Mouse (Mus musculus) mesoderm, embryonic 11.5 days (tissue): ENCODE measurements around the gene Cldn2.
"Not testable (repeated sequence)": the region's sequence is repeated elsewhere in the genome, so short reads cannot be mapped to it uniquely, and the experiment has no call there.

Source experiments
- DNase-seq: peaks from one replicate; pipeline ENCODE4 v3.0.0-alpha.2; 2012; ENCODE audit warnings: low read depth, low spot score

Cldn2 gene

DNA sequence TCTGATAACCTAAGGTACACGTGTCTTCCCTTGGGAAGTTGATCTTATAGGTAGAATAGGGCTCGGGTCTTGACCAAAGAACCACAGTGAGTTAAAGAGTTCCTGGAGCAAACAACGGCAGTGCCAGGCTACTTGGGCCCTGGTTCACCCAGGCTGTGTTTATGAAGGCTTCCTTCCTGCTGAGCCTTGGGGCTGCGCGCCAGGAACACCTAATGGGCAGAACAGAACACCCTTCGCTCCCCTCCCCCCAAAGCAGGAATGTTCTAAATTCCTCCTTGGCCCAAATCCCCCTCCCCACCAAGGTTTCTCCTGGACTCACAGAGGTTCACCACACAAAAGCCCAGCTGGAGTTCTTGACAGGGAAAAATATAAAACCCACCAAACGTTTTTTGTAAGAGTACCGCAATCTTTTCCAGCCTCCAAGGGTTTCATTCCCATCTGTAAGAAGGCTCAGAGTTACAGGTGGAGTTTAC is at the start of gene Cldn2:
Gene Cldn2 (plus strand): TSS at position 423 of the 473 bp plus-strand sequence.
- no peak for DNase-seq

DNA sequence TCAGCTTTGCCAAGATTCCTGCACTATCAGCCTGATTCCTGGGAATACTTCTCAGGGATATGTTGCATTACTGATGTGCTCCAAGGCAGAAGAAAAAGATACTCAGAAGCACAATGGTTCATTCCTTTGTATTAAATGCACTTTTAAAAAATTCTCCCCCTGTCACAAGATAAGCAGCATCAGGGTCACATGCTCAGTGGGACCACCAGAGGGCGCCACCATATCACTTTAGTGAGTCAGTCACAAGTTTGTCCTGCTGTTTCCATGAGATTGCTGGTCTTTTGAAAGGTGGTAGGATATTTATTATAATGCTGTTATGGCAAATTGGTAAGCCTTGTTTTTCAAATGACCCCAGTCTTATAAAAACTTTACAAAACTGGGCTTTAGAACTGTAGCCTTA is 48.8 kb upstream of the Cldn2 start:
- peak; percentile 48 for DNase-seq

DNA sequence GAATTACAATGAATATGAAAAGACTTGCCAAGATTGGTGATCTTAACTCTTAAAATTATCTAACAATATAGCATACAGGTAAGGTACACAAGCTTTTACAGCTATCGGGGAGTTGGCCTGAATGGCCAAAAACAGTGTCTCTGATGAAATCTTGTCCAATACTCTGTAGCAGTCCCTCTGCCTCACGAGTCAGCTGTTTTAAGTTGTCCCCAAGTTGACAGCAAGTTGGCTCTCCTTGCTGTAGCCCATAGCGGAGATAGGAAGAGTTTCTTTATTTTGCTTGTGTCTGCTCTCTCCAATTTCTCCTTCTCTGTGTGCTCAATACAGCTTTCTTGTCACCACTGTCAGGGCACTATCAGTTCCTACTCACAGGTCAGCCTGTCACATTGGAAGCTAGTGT is 42.0 kb upstream of the Cldn2 start:
- DNase-seq = not testable (repeated sequence)

DNA sequence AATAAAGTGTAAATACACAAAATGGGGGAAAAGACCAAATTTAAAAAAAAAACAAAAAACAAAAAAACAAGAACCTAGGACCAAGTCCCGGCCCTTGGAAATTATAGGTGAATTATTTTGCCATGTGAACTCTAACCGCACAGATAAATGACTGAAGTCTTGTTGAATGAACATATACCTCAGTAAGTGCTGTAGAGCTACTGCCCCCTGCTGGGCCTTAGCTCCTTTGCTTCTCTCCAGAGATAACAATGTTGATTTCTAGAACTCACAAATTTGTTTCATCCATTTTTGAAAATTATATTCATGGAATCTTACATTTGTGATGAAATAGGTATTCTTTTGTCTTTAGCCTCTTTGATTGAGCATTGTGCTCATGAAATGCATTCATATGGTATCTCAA is 38.1 kb upstream of the Cldn2 start:
- no peak for DNase-seq

DNA sequence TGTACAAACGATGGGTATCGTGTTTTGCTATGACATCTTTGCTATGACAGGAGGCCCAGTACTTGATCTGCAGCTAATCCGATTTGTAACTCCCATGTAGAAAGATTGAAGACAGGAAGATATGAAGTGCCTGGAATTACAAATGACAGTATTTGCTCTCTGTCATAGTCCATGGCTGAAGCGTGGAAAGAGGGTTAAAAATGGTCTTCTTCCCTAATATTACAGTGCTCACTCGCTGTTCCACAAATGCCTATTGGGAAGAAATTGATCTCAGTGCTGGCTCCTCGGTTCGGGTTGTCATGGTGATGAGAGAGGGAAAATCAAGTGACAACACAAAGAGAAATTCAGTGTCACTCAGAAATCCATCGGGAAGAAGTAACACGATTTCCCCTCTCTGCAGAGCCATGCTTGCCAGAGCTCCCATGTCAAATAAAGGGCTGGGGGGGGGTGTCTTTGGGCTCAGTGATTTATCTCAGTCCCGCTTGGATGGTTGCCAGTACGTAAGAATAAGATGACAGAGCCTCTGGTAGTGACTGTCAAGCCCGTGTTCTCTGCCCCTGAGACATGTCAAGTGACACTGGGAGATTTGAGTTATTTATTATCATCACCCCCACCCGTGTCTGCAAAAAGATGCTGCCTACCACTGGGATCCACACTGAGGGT is 30.5 kb upstream of the Cldn2 start:
- DNase-seq = no peak

DNA sequence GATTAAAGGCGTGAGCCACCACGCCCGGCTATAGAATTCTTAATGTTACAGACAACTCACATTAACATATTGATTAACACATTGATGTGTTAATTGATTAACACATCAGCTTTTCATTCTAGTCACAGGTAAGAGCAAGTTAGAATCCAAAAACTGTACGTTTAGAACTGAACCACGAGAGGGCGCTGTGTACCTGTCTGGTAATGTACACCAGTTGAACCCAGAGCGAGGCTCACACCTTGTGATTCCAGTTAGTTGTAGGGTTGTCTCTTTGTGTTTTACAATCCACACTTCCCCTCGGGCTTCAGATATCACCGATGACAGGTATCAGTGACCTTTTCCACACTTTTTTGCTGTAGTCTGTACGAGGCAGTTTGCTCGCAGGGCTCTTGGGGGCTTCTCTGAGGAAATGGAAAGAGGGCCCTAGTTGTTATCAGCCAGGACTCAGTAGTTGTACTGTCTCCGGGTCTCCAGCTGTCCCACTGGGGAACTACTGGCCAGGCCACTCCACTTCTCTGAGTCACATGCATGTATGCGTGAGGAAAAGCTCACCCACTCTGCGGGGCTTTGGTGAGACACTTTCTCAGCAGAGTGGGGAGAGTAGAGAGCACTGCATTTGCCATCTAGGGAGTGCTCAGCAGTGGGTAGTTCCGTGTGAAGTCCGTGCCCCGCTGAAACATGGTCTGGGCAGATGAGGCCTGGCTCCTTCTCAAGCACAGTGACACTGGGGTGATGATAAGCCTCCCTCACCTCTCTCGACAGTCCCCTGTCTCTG is 26.1 kb upstream of the Cldn2 start:
- DNase-seq = peak; percentile 58

DNA sequence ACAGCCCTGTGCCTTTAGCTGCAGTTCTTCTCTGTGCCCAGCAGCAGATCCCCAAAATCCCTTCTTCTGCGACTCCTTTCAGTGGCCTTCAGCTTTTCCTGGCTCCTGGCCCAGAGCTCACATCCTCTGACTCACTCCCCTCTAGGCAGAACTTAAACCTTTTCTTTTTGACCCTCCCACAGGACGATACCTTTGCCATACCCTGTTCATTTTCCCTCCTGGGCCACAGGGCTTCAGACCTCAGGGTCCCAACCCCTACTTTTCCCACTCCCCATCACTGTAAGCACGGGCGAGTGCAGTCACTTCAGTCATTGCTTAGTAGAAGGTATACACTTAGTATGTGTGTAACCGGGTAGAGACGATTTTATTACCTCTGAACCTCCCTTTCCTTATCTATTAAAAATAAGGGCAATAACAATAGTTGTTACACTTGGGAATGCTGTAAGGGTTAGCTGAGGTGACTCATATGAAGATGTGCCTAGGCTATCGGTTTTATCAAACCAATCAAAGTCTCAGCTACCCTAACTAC is 25.5 kb upstream of the Cldn2 start:
- DNase-seq = no peak

DNA sequence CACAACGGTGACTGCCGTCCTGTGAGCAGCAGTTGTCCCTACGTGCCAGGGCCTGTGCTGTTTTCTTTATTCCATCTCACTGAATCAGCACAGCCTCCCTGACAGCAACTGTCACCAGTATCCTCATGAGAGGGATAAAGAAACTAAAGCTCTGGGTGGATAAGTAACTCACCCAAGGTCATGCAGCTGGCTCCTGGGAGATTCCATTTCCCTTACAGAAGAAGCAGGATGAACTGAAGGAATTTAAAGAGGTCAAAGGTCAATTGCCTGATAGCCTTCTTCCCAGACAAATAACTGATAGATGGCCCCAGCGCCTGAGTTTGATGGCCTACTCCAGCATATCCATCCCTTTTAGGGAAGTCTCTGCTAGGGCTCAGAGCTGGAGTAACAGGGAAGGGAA is 23.3 kb upstream of the Cldn2 start:
- peak; percentile 53 for DNase-seq

DNA sequence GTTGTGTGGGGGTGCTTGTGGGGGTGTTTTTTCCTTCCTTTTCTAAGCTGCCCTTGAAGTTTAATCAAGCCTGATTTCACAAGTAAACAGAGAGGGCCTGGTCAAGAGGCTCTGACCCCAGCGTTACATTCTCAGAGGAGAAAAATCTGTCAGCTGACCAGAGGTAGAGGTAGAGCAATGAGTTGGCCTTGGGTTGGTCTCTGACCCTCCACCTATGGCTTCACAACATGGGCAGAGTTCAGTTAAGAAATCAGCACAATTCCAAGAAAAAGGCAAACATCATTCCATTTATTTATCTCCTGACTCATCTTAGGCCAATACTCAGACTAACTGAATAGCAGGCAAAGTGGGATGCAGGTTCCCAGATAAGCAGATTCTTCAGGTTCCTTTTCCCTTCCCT is 21.7 kb upstream of the Cldn2 start:
- no peak for DNase-seq

DNA sequence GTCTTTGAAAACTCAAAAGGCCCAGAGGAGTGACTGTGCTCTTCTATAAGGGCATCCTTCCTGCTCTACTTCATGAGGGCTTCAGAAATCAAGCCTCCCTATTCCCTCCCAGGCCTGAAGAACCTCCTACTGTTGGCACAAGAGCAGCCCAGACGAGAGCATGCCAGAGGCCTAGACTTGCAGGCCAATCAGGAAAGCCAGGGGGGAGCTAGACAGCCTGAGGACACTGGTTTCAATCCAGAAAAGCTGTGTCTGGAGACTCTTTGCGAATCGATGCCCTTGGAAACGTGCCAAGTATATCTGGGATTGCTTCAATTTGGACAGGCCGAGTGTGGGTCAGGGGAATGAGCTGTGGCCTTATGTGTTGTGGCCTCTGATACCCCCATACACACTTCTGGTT is 21.2 kb upstream of the Cldn2 start:
- no peak for DNase-seq

DNA sequence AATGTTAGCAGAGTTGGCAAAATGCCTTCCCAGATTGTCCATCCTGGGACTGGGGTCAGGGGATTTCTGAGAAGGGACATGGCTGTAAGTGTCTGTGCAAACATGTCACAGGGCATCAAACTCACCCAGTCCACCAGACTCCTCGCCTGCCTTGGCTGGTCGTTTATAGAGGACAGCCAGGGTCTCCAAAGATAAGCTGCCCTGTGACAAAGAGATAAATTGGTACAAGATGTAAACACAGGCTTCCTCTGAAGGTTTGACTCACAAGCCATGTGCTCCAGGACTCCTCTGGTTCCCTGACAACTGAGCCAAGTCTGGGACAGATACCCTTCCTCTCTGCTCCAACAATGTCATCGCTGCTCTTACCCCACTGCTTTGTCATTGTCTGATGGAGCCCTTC is 19.6 kb upstream of the Cldn2 start:
- no peak for DNase-seq

DNA sequence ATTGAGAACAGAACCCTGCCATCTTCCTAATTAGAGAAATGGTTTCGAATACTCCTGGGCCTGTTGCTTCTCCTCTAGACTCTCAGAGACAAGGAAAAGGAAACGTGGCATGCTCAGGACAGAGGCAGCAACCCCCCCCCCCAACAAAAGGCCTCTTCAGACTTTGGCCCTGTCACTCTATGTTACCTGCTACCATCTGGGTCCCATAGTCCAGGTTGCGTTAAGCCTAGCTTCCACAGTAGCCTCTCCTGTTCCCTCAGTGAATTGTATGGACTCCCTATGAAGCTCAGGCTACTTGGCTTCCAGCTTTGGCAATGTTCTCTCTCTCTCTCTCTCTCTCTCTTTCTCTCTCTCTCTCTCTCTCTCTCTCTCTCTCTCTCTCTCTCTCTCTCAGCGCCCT is 19.1 kb upstream of the Cldn2 start:
- no peak for DNase-seq

DNA sequence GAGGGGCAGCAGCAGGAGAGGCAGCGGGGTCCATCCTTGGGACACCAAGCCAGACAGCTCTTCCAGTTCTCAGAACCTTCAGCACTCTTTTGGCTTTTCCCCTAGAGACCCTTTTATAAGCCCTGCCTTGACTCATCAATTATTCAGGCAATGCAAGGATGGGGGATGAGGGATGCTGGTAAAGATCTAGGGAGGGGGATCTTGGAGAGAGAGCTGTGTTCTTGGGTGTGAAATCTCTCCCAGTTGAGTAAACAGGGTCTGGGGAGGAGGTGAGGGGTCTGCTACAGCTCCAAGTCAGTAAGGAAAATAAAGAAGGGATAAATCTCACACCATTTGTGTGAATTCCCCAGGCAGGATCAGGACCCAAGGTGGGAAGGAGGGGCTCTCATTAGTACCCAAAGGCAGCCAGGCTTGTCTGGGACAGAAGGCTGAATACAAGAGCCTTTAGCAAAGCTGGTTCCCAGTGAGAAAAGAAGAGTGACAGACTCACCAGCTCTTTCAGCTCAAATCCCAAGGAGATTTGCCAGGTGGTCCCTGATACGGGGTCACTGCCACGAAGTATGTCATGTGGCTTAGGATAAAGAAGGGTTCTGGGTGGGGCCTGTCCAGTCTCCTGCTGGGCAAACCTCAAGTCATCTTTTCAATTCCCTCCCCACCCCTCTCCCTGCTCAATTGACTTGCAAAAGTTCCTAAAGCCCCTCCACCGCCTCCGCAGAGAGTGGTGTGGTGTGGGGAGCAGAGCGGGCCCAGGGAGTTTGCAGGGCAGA is 18.2 kb upstream of the Cldn2 start, which contains the start of gene Ripply1:
Gene Ripply1 (minus strand): TSS at position 76 of the 767 bp plus-strand sequence.
- peak; percentile 15 for DNase-seq

DNA sequence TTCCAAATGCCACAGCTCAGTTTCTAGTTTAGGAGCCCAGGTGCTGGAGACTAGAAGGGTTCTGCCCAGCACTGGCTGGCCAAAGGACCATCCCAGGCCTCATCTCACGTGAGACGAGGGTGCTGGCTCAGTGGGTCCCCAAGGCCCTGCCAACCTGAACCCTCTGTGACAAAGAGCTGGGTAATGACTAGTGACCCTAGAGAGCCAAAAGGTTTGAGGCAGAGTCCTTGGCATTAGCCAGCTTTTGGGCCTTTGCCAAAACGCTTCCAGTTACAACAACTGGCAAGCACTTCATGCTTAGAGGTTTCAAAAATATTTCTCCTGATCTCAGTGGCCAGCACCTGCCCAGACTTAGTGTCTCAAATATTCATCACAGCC is 17.6 kb upstream of the Cldn2 start:
- no peak for DNase-seq

DNA sequence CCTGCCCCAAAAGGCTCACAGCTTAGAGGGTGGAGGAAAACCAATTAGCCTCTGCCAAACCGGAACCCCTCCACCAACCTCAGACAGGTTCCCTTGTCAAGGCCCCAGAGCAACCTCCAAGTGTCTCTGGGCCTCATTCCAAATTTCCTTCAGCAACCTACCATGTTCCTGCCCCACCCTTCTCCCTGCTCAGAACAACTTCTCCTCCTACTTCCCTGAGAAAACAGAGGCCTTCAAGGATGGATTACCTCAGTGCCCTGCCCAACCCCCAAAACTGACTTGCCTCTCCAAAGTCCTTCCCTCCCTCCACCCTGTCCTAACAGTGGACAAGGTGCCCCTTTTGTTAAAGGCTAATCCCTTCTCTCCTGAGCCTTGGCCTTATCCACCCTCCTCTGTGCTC is 14.9 kb upstream of the Cldn2 start:
- DNase-seq = no peak

DNA sequence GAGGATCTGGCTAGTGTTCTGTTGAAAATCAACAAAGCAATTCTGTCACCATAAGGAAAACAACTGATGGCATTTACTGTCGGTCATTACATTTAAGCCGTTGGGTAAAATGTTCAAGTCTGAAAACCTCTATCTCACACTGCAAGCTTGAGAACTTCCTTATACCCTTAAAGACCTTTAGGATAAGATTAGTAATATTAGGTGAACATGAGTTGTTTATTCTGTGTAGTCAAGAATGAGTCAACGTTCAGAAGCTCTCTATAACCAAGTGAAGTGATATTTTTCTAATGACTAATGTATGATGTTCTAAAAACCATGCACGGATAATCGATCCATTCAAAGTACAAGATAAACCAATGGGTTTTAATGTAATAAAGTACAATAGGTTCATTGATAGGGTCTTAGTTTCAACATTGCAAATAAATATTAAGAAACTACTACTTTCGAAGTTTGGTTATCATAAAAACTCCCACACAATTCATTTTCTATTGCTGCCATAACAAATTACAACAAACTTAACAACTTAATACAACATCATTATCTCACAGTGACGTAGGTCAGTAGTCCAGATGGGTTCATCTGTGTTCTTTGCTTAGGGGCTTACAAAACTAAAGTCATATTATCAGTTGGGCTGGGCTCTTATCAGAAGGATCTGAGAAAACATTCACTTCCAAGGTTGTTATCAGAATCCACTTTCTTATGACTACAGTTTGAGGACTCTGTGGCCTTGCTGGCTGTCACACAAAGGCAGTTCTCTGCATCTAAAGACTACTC is 6.4 kb upstream of the Cldn2 start:
- DNase-seq = no peak

DNA sequence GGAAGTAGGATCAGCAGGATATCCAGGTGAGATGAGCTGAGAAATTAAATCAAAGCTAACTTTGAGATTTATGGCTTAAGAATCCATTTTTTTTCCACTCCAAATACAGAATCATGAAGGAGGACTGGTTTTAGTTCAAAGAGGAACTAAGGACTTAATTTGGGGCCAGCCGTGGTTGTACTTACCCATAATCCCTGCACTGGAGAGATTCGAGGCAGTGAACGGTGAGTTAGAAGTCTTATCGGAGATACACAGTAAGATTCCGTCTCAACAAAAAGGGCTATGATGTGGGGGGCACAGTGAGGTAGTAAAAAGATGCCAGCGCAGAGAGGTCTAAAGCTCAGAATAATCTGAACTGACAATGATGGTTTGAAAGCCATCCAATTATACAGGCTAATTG is 4.6 kb upstream of the Cldn2 start:
- DNase-seq = no peak

DNA sequence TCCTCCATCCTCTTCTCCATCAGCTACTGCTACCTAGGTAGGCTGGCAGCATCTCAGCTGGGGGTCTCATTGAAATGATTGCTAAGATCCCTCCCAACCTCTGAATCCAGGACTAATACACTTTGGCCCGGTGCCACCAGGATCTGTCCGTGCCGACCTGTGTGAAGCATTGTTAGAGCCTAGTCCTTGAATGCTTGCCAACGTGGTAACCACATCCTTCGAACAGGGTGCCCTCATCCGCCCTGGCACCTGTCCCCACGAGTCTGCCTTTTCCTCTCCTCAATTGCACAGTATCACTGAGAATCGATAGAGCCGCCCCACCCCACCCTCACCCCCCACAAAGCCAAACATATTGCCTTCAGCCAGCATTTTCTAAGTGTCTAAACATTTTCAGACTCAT is 2.8 kb upstream of the Cldn2 start:
- DNase-seq = no peak

DNA sequence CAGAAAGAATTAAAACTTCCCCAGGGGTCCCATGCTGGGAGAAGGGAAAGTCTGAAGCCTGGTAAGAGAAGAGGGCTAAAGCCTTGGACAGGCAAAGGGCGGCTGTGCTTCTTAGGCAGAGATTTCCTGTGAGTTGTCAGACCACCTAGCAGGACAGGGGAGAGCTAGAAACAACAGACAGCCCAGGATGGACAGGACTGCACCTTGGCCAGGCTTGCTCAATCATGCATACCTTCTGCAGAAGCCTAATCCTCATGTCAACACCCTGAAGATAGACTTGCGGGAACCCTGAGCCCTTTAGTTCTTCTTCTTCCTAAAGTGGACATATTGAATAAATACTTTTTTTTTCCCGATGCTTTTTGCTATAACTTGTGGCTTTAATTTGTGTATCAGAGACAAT is 675 bp upstream of the Cldn2 start:
- no peak for DNase-seq

DNA sequence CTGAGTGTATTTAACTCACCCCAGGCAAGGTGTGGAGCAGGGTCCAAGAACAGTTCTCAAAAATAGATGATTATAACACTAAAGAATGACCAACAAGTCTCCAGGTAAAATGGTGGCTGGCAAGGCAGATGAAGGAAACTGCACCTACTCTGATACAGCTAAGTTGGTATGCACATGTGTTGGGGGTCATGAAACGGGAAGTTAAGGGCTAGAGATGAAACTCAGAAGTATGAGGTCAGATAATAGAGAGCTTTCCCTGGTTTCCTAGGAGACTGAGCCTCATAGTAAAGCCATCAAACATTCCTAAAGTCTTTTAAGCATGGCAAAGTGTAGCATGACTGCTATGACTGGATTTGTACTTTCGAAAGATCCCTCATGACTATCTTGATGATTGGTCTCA is 2.4 kb downstream of the Cldn2 start:
- no peak for DNase-seq

DNA sequence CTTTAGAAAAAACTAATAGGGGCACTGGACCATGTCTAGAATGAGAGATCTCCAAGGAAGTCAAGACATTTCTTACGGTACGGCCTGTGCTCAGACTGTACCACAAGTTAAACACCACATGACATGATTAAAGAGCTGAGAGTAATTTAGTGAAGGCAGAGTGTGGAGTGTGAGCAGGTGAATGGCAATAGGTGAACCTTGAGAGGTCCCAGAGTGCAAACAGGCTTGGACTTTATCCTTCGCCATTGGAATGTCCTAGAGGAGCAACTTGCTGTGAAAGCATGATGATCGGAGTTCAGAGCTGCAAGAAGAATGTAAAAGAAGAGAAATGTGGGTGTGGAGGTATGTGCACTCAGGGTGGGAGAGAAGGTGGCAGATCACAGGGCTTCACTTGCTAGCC is 5.3 kb downstream of the Cldn2 start:
- DNase-seq = no peak

DNA sequence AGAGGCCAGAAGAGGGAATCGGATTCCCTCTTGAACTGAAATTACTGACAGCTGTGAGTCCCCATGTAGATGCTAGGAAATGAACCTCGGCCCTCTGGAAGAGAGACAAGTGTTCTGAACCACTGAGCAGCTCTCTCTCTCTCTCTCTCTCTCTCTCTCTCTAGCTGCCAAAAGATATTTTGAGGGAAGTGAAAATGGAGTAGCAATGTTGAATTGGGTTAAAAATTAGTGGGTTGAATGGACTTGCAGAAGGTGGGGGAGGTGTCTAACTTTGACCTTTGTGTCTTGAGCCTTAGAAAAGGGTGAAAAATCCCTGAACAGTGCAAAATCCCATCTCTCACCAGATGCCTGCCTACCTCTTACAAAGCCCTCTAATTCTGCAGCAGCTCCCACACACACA is 6.8 kb downstream of the Cldn2 start:
- DNase-seq = no peak
